Mouse (Mus musculus): ENCODE data around the gene Emc3. TPM values are rescaled to one million over a fixed set of nuclear protein-coding genes. Genes with fewer than 3 reads are reported as not detected.

The Emc3 gene
- polyA plus RNA-seq, 1 experiment from 2014 or later: 89.4 TPM

DNA sequence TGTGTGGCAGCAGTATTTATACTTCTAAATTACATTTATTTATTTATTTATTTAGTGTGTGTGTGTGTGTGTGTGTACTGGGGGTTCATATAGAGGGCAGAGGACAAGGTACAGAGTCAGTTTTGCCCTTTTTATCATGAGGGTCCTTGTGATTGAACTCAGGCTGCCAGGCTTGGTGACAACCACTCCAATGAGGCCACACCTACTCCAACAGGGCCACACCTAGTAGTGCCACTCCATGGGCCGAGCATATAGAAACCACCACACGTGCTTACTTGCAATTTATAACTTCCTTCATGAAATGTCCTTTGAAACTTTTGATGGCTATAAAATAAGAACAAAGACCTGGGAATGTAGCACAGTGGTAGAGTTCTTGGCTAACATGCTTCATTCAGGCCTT is 58.2 kb downstream of the Emc3 start:
- peaks cover 5% of the 10 kb centered on the region for H3K4me1 ChIP-seq (ENCODE audit: control insufficient read depth, insufficient read depth, low read length)
- no peak overlapping the region for H3K9ac ChIP-seq (ENCODE audit: low read length)
- 79% methylated on average over 2 of the region's 2 CpGs for WGBS
- no peak overlapping the region for H3K27ac ChIP-seq (ENCODE audit: low read depth, low read length)
- no peaks in the 10 kb centered on the region for H3K9me3 ChIP-seq (ENCODE audit: control insufficient read depth, low read length)
- no peak overlapping the region for H3K4me3 ChIP-seq (ENCODE audit: low read depth, low read length)
- H3K36me3 ChIP-seq (ENCODE audit: control insufficient read depth, insufficient read depth, low read length): no peaks in the 10 kb centered on the region
- ATAC-seq (ENCODE audit: insufficient read depth, low FRiP score, low TSS enrichment) (no peak), DNase-seq (ENCODE audit: low spot score) (no peak)
- peaks cover 7% of the 10 kb centered on the region; the same call in 1 of the 2 replicates for H3K27me3 ChIP-seq (ENCODE audit: control insufficient read depth, insufficient read depth, low read length)
- no peak overlapping the region for H3K4me2 ChIP-seq (ENCODE audit: low read depth)

DNA sequence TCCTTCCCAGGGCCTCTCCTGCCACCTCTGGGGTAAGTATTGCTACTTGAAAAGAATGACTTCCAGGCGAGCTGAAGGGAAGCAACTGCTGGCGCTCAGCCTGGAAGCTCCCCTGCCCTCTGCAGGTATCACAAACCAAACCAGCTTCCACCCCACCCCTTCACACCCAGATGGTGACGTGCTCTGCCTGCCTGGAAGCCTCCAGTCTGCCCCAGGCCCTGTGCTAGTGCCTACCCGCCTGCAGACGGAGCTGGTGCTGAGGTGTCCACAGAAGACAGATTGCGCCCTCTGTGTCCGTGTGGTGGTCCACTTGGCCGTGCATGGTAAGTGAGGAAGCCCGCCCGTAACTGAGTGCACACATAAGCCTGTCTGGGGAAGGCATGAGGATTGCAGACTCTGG is 59.4 kb downstream of the Emc3 start:
- WGBS: 59% methylated on average over 10 of the region's 10 CpGs
- Histone ChIP-seq H3K4me1 (ENCODE audit: control insufficient read depth, insufficient read depth, low read length) (peaks cover 5% of the 10 kb centered on the region), H3K4me2 (ENCODE audit: low read depth) (no peak overlapping the region), H3K4me3 (ENCODE audit: low read depth, low read length) (no peak overlapping the region), H3K27me3 (ENCODE audit: control insufficient read depth, insufficient read depth, low read length) (peaks cover 7% of the 10 kb centered on the region; the same call in 1 of the 2 replicates), H3K27ac (ENCODE audit: low read depth, low read length) (no peak overlapping the region), H3K9me3 (ENCODE audit: control insufficient read depth, low read length) (no peaks in the 10 kb centered on the region), H3K36me3 (ENCODE audit: control insufficient read depth, insufficient read depth, low read length) (no peaks in the 10 kb centered on the region), H3K9ac (ENCODE audit: low read length) (no peak overlapping the region)
- DNase-seq (ENCODE audit: low spot score) (no peak), ATAC-seq (ENCODE audit: insufficient read depth, low FRiP score, low TSS enrichment) (no peak)

DNA sequence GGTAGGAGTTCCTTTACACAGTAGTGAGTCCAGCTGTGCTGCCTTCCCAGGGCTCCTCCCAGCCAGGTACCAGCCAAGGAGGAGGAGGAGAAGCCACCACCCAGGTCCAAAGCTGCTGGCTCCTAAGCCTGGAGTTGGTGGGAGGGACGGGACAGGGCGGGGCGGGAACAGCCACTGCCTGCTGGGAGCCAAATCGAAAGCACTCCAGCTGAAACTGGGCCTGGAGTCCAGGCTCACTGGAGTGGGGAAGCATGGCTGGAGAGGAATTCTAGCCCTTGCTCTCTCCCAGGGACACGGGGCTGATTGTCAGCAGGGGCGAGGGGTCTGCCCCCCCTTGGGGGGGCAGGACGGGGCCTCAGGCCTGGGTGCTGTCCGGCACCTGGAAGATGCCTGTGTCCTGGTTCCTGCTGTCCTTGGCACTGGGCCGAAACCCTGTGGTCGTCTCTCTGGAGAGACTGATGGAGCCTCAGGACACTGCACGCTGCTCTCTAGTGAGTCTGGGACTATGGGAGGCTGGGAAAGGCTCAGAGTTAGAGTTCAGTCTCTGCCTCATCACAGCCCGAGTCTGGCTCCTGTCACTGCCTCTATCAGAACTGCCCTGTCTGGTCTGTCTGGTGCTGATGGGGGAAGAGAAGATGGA is 60.0 kb downstream of the Emc3 start, which contains the start of gene Il17rc:
Il17rc (plus strand) TSS at position 131 of the 640 bp plus-strand sequence.
- Histone ChIP-seq H3K27me3 (ENCODE audit: control insufficient read depth, insufficient read depth, low read length) (peaks cover 7% of the 10 kb centered on the region; the same call in 1 of the 2 replicates), H3K4me2 (ENCODE audit: low read depth) (no peak within 1 kb of the TSS), H3K27ac (ENCODE audit: low read depth, low read length) (no peak within 1 kb of the TSS), H3K4me3 (ENCODE audit: low read depth, low read length) (no peak within 1 kb of the TSS), H3K36me3 (ENCODE audit: control insufficient read depth, insufficient read depth, low read length) (no peaks in the 10 kb centered on the region), H3K9me3 (ENCODE audit: control insufficient read depth, low read length) (no peaks in the 10 kb centered on the region), H3K4me1 (ENCODE audit: control insufficient read depth, insufficient read depth, low read length) (peaks cover 5% of the 10 kb centered on the region), H3K9ac (ENCODE audit: low read length) (no peak within 1 kb of the TSS; the same call in 1 of the 2 replicates)
- DNase-seq (ENCODE audit: low spot score) (no peak), ATAC-seq (ENCODE audit: insufficient read depth, low FRiP score, low TSS enrichment) (no peak)
- WGBS: 29% methylated on average over 12 of the region's 12 CpGs

DNA sequence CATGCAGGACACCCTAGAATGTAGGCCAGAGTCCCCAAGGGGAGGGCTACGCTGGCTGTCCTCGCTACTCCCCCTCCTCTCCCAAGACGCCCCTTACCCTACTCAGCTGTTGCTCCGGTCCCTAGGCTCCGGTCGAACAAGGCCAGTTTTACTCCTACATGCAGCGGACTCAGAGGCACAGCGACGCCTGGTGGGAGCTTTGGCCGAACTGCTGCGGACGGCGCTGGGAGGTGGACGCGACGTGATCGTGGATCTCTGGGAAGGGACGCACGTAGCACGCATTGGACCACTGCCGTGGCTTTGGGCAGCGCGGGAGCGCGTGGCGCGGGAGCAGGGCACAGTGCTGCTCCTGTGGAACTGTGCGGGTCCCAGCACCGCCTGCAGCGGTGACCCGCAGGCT is 62.0 kb downstream of the Emc3 start:
- Histone ChIP-seq H3K4me1 (ENCODE audit: control insufficient read depth, insufficient read depth, low read length) (peaks cover 5% of the 10 kb centered on the region), H3K9ac (ENCODE audit: low read length) (peak overlapping the region; percentile 52), H3K36me3 (ENCODE audit: control insufficient read depth, insufficient read depth, low read length) (no peaks in the 10 kb centered on the region), H3K4me3 (ENCODE audit: low read depth, low read length) (peak overlapping the region; percentile 33), H3K27me3 (ENCODE audit: control insufficient read depth, insufficient read depth, low read length) (peaks cover 7% of the 10 kb centered on the region; the same call in 1 of the 2 replicates), H3K4me2 (ENCODE audit: low read depth) (peak overlapping the region; percentile 56), H3K27ac (ENCODE audit: low read depth, low read length) (no peak overlapping the region), H3K9me3 (ENCODE audit: control insufficient read depth, low read length) (no peaks in the 10 kb centered on the region)
- DNase-seq (ENCODE audit: low spot score) (peak; percentile 84), ATAC-seq (ENCODE audit: insufficient read depth, low FRiP score, low TSS enrichment) (peak; percentile 73)
- 1% methylated on average over 31 of the region's 31 CpGs for WGBS

DNA sequence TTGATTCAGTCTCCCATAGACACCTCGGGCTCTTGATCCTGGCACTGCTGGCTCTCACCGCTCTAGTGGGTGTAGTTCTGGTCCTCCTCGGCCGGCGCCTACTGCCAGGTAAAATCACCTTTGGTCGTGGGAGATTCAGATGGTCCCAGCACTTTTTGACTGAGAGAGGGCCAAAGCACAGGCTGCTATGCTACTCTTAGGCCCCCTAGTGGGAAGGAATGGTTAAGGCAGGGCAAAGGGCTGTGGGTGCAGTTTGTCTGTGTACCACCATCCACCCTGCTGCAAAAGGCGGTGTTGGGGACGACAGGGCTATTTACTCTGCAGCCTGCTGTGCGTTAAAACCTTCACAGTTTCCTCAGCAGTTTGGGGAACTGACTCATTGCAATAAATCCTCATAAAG is 62.4 kb downstream of the Emc3 start:
- Histone ChIP-seq H3K4me2 (ENCODE audit: low read depth) (peak overlapping the region; percentile 56), H3K4me1 (ENCODE audit: control insufficient read depth, insufficient read depth, low read length) (peaks cover 5% of the 10 kb centered on the region), H3K27me3 (ENCODE audit: control insufficient read depth, insufficient read depth, low read length) (peaks cover 7% of the 10 kb centered on the region; the same call in 1 of the 2 replicates), H3K36me3 (ENCODE audit: control insufficient read depth, insufficient read depth, low read length) (no peaks in the 10 kb centered on the region), H3K27ac (ENCODE audit: low read depth, low read length) (no peak overlapping the region), H3K9ac (ENCODE audit: low read length) (peak overlapping the region; percentile 52), H3K9me3 (ENCODE audit: control insufficient read depth, low read length) (no peaks in the 10 kb centered on the region), H3K4me3 (ENCODE audit: low read depth, low read length) (peak overlapping the region; percentile 33)
- peak; percentile 70 for DNase-seq (ENCODE audit: low spot score)
- WGBS: 11% methylated on average over 9 of the region's 9 CpGs
- peak; percentile 62 for ATAC-seq (ENCODE audit: insufficient read depth, low FRiP score, low TSS enrichment)

DNA sequence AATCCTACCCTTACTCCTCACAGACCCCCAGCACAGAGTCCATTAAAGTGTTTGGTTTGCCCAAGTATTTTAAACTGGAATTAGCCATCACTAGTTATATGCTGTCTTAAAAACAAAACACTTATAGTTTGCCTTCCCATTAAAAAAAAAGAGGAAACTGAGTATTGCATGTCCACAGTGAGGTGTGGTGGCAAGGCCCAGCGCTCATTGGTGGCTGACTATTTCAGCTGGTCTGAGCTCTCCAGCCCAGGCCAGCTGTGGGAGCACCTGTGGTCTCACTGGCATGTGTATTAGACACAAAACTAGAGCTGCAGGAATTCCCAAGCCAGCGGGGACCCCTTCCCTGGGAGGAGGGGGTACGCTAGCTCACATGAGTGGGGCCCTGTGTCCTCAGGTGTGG is 62.9 kb downstream of the Emc3 start:
- H3K4me1 ChIP-seq (ENCODE audit: control insufficient read depth, insufficient read depth, low read length): peaks cover 5% of the 10 kb centered on the region
- H3K4me3 ChIP-seq (ENCODE audit: low read depth, low read length): no peak overlapping the region
- H3K27ac ChIP-seq (ENCODE audit: low read depth, low read length): no peak overlapping the region
- H3K9me3 ChIP-seq (ENCODE audit: control insufficient read depth, low read length): no peaks in the 10 kb centered on the region
- H3K27me3 ChIP-seq (ENCODE audit: control insufficient read depth, insufficient read depth, low read length): peaks cover 7% of the 10 kb centered on the region; the same call in 1 of the 2 replicates
- ATAC-seq (ENCODE audit: insufficient read depth, low FRiP score, low TSS enrichment) (no peak), DNase-seq (ENCODE audit: low spot score) (no peak)
- no peak overlapping the region for H3K9ac ChIP-seq (ENCODE audit: low read length)
- WGBS: 63% methylated on average over 3 of the region's 3 CpGs
- no peak overlapping the region for H3K4me2 ChIP-seq (ENCODE audit: low read depth)
- H3K36me3 ChIP-seq (ENCODE audit: control insufficient read depth, insufficient read depth, low read length): no peaks in the 10 kb centered on the region

DNA sequence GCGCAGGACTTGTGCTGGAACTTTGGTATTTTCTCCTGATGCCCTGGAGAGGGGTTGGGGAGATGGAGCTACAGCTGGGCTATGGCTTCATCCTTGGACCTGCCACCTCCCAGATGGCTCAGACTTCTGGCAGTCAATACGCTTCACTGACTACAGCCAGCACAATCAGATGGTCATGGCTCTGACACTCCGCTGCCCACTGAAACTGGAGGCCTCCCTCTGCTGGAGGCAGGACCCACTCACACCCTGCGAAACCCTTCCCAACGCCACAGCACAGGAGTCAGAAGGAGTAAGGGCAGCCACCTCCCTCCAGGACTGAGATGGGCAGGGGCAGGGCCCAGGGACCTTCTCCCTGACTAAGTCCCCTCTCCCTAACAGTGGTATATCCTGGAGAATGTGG is 65.8 kb downstream of the Emc3 start:
- Histone ChIP-seq H3K27me3 (ENCODE audit: control insufficient read depth, insufficient read depth, low read length) (peaks cover 5% of the 10 kb centered on the region; the same call in 1 of the 2 replicates), H3K4me3 (ENCODE audit: low read depth, low read length) (no peak overlapping the region), H3K9ac (ENCODE audit: low read length) (no peak overlapping the region), H3K4me1 (ENCODE audit: control insufficient read depth, insufficient read depth, low read length) (peaks cover 5% of the 10 kb centered on the region; the same call in 1 of the 2 replicates), H3K4me2 (ENCODE audit: low read depth) (no peak overlapping the region), H3K9me3 (ENCODE audit: control insufficient read depth, low read length) (no peaks in the 10 kb centered on the region), H3K27ac (ENCODE audit: low read depth, low read length) (no peak overlapping the region), H3K36me3 (ENCODE audit: control insufficient read depth, insufficient read depth, low read length) (no peaks in the 10 kb centered on the region)
- 53% methylated on average over 5 of the region's 5 CpGs for WGBS
- DNase-seq (ENCODE audit: low spot score) (no peak), ATAC-seq (ENCODE audit: insufficient read depth, low FRiP score, low TSS enrichment) (no peak)

All from neural tube, embryonic 11.5 days (tissue).